ENCODE assay signal across 8 mouse cellular contexts in the genomic region with DNA sequence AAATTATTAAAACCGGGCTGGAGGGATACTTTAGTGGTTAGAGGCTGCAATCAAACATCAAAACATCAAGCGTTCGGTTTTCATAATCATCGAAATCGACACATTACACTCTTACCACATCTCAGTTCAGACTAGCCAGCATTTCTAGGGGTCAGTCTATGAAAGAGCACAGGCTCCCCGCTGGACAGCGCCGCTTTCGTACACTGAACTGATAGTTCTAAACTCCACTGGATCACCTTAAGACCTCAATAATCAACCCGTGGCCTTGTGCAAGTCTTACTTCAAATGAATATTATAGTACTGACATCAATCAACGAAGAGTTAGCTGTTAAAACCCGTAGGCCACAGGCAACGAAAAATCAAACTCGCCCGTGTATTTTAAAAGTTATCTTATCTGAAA. TPM values are rescaled to one million over a fixed set of nuclear protein-coding genes. Genes with fewer than 3 reads are reported as not detected.
DNase-seq lines count a peak whose midpoint lies in the region; ATAC-seq and TF ChIP-seq lines count a peak whose summit lies in the region.

No protein-coding gene starts in this region.

- H3K27me3 ChIP-seq in G1E (ENCODE audit: insufficient read depth, low read length), result no peaks in the 10 kb centered on the region
- H3K27me3 ChIP-seq in forebrain, embryonic 16.5 days (replicated peaks; ENCODE audit: control insufficient read depth, insufficient read depth, low read length), result 0 out of 2 replicates have a peak, but pooled peaks cover 3% of the 10 kb centered on the region
- H3K27me3 ChIP-seq in liver, embryonic 16.5 days (ENCODE audit: control insufficient read depth, insufficient read depth, low read depth, low read length), result no peaks in the 10 kb centered on the region

- WGBS in forebrain, embryonic 16.5 days, result 39% methylated on average over 15 of the region's 15 CpGs
- WGBS in liver, embryonic 16.5 days (ENCODE audit: insufficient replicate concordance), result 23% methylated on average over 15 of the region's 15 CpGs

- H3K27ac ChIP-seq in gastrocnemius, adult 2 months, result no peak overlapping the region
- H3K27ac ChIP-seq in forebrain, embryonic 16.5 days (ENCODE audit: low read length), result no peak overlapping the region
- H3K27ac ChIP-seq in liver, embryonic 16.5 days (ENCODE audit: low read length), result peak overlapping the region; percentile 62; the same call in 1 of the 2 replicates

- H3K4me2 ChIP-seq in forebrain, embryonic 16.5 days (ENCODE audit: low read length), result peak overlapping the region; percentile 78
- peak overlapping the region; percentile 77 for H3K4me2 ChIP-seq in liver, embryonic 16.5 days (ENCODE audit: low read depth, low read length)

- peaks cover 59% of the 10 kb centered on the region for H3K4me1 ChIP-seq in G1E (ENCODE audit: insufficient read depth, low read depth, low read length)
- peaks cover 3% of the 10 kb centered on the region; the same call in 1 of the 2 replicates for H3K4me1 ChIP-seq in forebrain, embryonic 16.5 days (replicated peaks; ENCODE audit: control insufficient read depth, insufficient read depth, low read length)
- H3K4me1 ChIP-seq in liver, embryonic 16.5 days (ENCODE audit: control insufficient read depth, low read depth, low read length), result peaks cover 48% of the 10 kb centered on the region

- intact Hi-C loops in gastrocnemius, adult 2 months (cut with DNase I), result no loop called here
- intact Hi-C loops in gastrocnemius, postnatal 14 days (cut with DNase I; ENCODE audit: low total_unique reads), result no loop called here

- ATAC-seq in G1E (ENCODE audit: extremely low read depth, insufficient number of reproducible peaks, low FRiP score, poor library complexity, severe bottlenecking), result no peak
- no peak for ATAC-seq in forebrain, embryonic 16.5 days
- no peak for ATAC-seq in liver, embryonic 16.5 days (ENCODE audit: low read depth)

- peak overlapping the region; percentile 82 for H3K4me3 ChIP-seq in gastrocnemius, adult 2 months
- H3K4me3 ChIP-seq in G1E (ENCODE audit: low read depth, low read length), result peak overlapping the region; percentile 95
- peak overlapping the region; percentile 67 for H3K4me3 ChIP-seq in forebrain, embryonic 16.5 days (replicated peaks; ENCODE audit: low read length)
- H3K4me3 ChIP-seq in liver, embryonic 16.5 days (ENCODE audit: low read depth, low read length), result peak overlapping the region; percentile 79

- TF ChIP-seq CTCF in gastrocnemius, adult 2 months (IDR thresholded peaks at IDR 0.05), result no peak
- no peak for TF ChIP-seq CTCF in G1E (IDR thresholded peaks at IDR 0.05; ENCODE audit: low read depth, low read length)

- DNase-seq in gastrocnemius, adult 2 months, result no peak
- DNase-seq in gastrocnemius, postnatal 14 days, result no peak
- DNase-seq in G1E (ENCODE audit: low spot score), result no peak
- no peak for DNase-seq in right cerebral cortex, postnatal 10 days (ENCODE audit: low spot score in 2 of 2)
- no peak for DNase-seq in ovary, postnatal 10 days (ENCODE audit: low spot score)
- DNase-seq in cerebellum, adult 9-10 months, result no peak

- no peak overlapping the region; the same call in 1 of the 2 replicates for H3K9ac ChIP-seq in forebrain, embryonic 16.5 days (replicated peaks; ENCODE audit: low read depth, low read length)
- peak overlapping the region; percentile 88 for H3K9ac ChIP-seq in liver, embryonic 16.5 days (ENCODE audit: low read depth, low read length)

- H3K36me3 ChIP-seq in G1E (replicated peaks), result peaks cover 34% of the 10 kb centered on the region
- H3K36me3 ChIP-seq in forebrain, embryonic 16.5 days (ENCODE audit: control insufficient read depth, insufficient read depth), result no peaks in the 10 kb centered on the region
- H3K36me3 ChIP-seq in liver, embryonic 16.5 days (ENCODE audit: control insufficient read depth, insufficient read depth), result no peaks in the 10 kb centered on the region; the same call in 1 of the 2 replicates

- no peaks in the 10 kb centered on the region for H3K9me3 ChIP-seq in G1E (replicated peaks)
- no peaks in the 10 kb centered on the region for H3K9me3 ChIP-seq in forebrain, embryonic 16.5 days (ENCODE audit: control insufficient read depth, low read length)
- H3K9me3 ChIP-seq in liver, embryonic 16.5 days (replicated peaks; ENCODE audit: control insufficient read depth, low read length), result no peaks in the 10 kb centered on the region

RNA-seq across cellular contexts. Expression of a gene that starts 1.0 kb away (rescaled TPM):
- 1 to 10 TPM; 1.7 to 2.1 TPM for total RNA-seq in gastrocnemius, adult 2 months (2021)
- 1 to 10 TPM; 1.7 to 3.1 TPM for total RNA-seq in gastrocnemius, postnatal 14 days (2021)
- total RNA-seq in G1E (2014; fragmentation: Nextera tagmentation) (2,154 and 2,258 TPM in 2 replicates), G1E (2017) (588 and 621 TPM in 2 replicates)
- polyA plus RNA-seq in G1E (2012), result 100 and 103 TPM in 2 replicates
- polyA plus RNA-seq in forebrain, embryonic 16.5 days (2015; fragmentation: Nextera tagmentation; extraction: Ambion mirVana), result 68.0 and 86.1 TPM in 2 replicates
- 306 and 342 TPM in 2 replicates for polyA plus RNA-seq in liver, embryonic 16.5 days (2015; fragmentation: Nextera tagmentation; extraction: Ambion mirVana)

Comparison
In these comparisons a context has a peak if more than half of its experiments do, and no peak if none do; other contexts are left out.
1. RNA of a gene that starts 1.0 kb away (total RNA-seq): 588 to 2,258 TPM in G1E; 1.7 to 3.1 TPM in gastrocnemius, postnatal 14 days and 1.7 to 2.1 TPM in gastrocnemius, adult 2 months; every median in the first group is over 100 times any median in the second.
2. Peak in every context shown above with its lines, with median percentiles within 50 percentile points of each other: H3K4me3 ChIP-seq.